Mouse (Mus musculus): ENCODE data around the gene Nrip1. TPM values are rescaled to one million over a fixed set of nuclear protein-coding genes. Genes with fewer than 3 reads are reported as not detected.
"Not testable (repeated sequence)": the region's sequence is repeated elsewhere in the genome, so short reads cannot be mapped to it uniquely, and the experiment has no call there.

Gene Nrip1
- polyA plus RNA-seq, 1 experiment from 2014 or later: 32.1 TPM

- no peaks in the 10 kb centered on the region for H3K9me3 ChIP-seq
- H3K4me1 ChIP-seq: no peaks in the 10 kb centered on the region
- H3K27me3 ChIP-seq: no peaks in the 10 kb centered on the region
- WGBS: 93% methylated on average over 7 of the region's 7 CpGs
- no peaks in the 10 kb centered on the region for H3K36me3 ChIP-seq (replicated peaks)
- ATAC-seq (ENCODE audit: low FRiP score): no peak
- no peak overlapping the region for H3K9ac ChIP-seq
- H3K4me2 ChIP-seq: no peak overlapping the region
- H3K27ac ChIP-seq: no peak overlapping the region
- no peak overlapping the region for H3K4me3 ChIP-seq (replicated peaks)
These were observed 32.7 kb upstream of the Nrip1 start for GRCm38 (mm10) chr16:76406319-76406718.

GRCm38 (mm10) chr16:76403305-76403704, 29.7 kb upstream of the Nrip1 start:
- H3K4me1 ChIP-seq: not testable (repeated sequence)

GRCm38 (mm10) chr16:76396512-76396911, 22.9 kb upstream of the Nrip1 start:
- Histone ChIP-seq H3K36me3 (replicated peaks) (no peaks in the 10 kb centered on the region), H3K9me3 (no peaks in the 10 kb centered on the region), H3K4me1 (no peaks in the 10 kb centered on the region), H3K9ac (no peak overlapping the region), H3K27me3 (peaks cover 22% of the 10 kb centered on the region), H3K4me3 (replicated peaks) (no peak overlapping the region), H3K27ac (no peak overlapping the region), H3K4me2 (no peak overlapping the region)
- 73% methylated on average over 1 of the region's 1 CpGs for WGBS
- no peak for ATAC-seq (ENCODE audit: low FRiP score)

More at GRCm38 (mm10) chr16:76403305-76403704, 29.7 kb upstream of the Nrip1 start:
- not testable (repeated sequence) for H3K36me3 ChIP-seq (replicated peaks); ATAC-seq (ENCODE audit: low FRiP score); H3K27me3 ChIP-seq; H3K4me3 ChIP-seq (replicated peaks); H3K9me3 ChIP-seq; H3K27ac ChIP-seq; H3K4me2 ChIP-seq; H3K9ac ChIP-seq
- 95% methylated on average over 23 of the region's 24 CpGs for WGBS

DNA sequence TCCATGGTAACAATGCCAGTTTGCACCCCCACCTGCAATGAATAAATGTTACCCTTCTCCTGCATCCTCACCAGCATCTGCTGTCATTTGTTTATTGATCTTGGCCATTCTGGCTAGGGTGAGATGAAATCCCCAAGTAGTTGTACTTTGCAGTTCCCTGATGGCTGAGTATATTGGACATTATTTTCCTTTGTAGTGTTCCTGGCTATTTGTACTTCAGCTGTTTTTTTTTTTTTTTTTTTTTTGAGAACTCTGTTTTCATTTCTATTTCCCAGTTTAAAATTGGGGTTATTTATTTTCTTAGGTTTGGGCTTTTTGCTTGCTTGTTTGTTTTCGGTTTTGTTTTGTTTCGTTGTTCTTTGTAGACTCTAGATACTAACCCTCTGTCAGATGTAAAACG, 19.6 kb upstream of the Nrip1 start:
- no peak overlapping the region for H3K4me2 ChIP-seq
- no peak overlapping the region for H3K27ac ChIP-seq
- no peaks in the 10 kb centered on the region for H3K9me3 ChIP-seq
- no peak overlapping the region for H3K4me3 ChIP-seq (replicated peaks)
- no peaks in the 10 kb centered on the region for H3K4me1 ChIP-seq
- H3K27me3 ChIP-seq: peaks cover 31% of the 10 kb centered on the region
- no peaks in the 10 kb centered on the region for H3K36me3 ChIP-seq (replicated peaks)
- H3K9ac ChIP-seq: no peak overlapping the region
- whole genome bisulfite sequencing: 66% methylated on average over 3 of the region's 3 CpGs
- no peak for ATAC-seq (ENCODE audit: low FRiP score)

DNA sequence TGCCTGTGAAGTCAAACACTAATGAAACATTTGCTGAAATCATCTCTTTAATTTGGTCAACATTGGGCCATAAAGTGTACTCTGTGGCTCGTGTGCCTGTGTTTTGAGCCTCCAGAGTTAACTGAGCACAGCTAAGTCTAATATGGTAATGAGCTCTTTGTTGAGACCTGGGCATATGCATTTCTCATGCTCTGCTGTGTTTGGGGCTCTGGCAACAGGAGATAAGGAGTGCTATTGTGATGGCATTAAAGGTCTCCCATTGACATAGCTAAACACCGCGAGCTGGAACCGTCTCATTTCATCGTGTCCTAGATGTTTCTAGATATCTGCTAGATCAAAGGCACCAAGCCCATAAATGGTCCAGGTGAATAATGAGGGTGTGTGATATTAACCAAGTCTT, 12.9 kb upstream of the Nrip1 start:
- Histone ChIP-seq H3K4me3 (replicated peaks) (no peak overlapping the region), H3K9me3 (no peaks in the 10 kb centered on the region), H3K4me2 (no peak overlapping the region), H3K27ac (no peak overlapping the region), H3K27me3 (peaks cover 9% of the 10 kb centered on the region), H3K36me3 (replicated peaks) (no peaks in the 10 kb centered on the region), H3K4me1 (no peaks in the 10 kb centered on the region; the same call in 1 of the 2 replicates), H3K9ac (no peak overlapping the region)
- ATAC-seq (ENCODE audit: low FRiP score): no peak
- 33% methylated on average over 5 of the region's 5 CpGs for WGBS

GRCm38 (mm10) chr16:76386071-76386470, 12.4 kb upstream of the Nrip1 start:
- H3K4me1 ChIP-seq: no peaks in the 10 kb centered on the region; the same call in 1 of the 2 replicates
- H3K4me3 ChIP-seq (replicated peaks): no peak overlapping the region
- H3K36me3 ChIP-seq (replicated peaks): no peaks in the 10 kb centered on the region
- H3K9ac ChIP-seq: no peak overlapping the region
- no peak overlapping the region for H3K27ac ChIP-seq
- no peak overlapping the region for H3K4me2 ChIP-seq
- no peaks in the 10 kb centered on the region for H3K9me3 ChIP-seq
- WGBS: 44% methylated on average over 4 of the region's 4 CpGs
- no peak for ATAC-seq (ENCODE audit: low FRiP score)
- 0 out of 2 replicates have a peak, but pooled peaks cover 6% of the 10 kb centered on the region for H3K27me3 ChIP-seq

DNA sequence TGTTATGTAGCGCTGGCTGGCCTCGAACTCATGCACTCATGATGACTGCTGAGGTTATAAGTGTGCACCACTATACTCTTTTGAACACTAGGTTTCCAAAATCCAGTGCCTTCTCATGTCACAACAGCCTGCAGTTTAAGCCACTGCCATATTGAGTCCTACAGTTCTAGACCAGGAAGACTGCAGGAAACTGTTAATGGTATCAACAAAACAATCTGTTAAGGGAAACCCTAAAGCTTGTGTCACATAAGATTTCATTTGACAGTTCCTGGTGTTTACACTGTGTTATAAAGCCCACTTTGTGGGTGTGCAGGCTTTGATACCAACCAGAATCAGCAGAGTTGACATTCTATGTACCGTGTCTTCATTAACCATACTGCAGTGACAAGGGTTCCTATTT, 3.6 kb upstream of the Nrip1 start:
- Histone ChIP-seq H3K27me3 (0 out of 2 replicates have a peak, but pooled peaks cover 3% of the 10 kb centered on the region), H3K27ac (no peak overlapping the region), H3K9ac (no peak overlapping the region), H3K36me3 (replicated peaks) (no peaks in the 10 kb centered on the region), H3K4me2 (no peak overlapping the region), H3K4me3 (replicated peaks) (no peak overlapping the region), H3K9me3 (no peaks in the 10 kb centered on the region), H3K4me1 (peaks cover 7% of the 10 kb centered on the region; the same call in 1 of the 2 replicates)
- no peak for ATAC-seq (ENCODE audit: low FRiP score)
- whole genome bisulfite sequencing: 94% methylated on average over 3 of the region's 3 CpGs

DNA sequence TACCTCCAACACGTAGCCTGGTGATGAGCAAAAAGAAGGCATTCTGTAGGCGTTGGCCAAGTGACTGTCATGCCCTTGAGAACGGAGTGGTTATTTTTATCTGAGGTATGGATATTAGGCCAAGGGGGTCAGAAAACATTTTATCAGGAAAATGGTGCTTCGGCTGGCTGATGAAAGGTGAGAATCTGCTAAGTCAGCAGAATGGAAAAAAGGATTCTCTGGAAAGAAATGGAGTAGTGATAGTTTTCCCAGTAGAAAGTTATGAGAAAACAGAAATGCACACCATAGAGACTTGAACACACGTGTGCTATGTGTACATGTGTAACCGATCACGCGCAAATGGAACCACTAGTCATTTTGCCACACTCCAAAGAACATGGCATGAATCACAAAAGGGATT, 3.0 kb upstream of the Nrip1 start:
- ATAC-seq (ENCODE audit: low FRiP score): no peak
- H3K27me3 ChIP-seq: 0 out of 2 replicates have a peak, but pooled peaks cover 3% of the 10 kb centered on the region
- WGBS: 94% methylated on average over 8 of the region's 8 CpGs

GRCm38 (mm10) chr16:76372941-76373561, 576 bp downstream of the Nrip1 start:
- peak; percentile 94 for ATAC-seq (ENCODE audit: low FRiP score)
- WGBS: under 1% methylated on average over 69 of the region's 70 CpGs
- H3K27ac ChIP-seq: peak overlapping the region; percentile 98

More for the DNA sequence above, 3.0 kb upstream of the Nrip1 start:
- no peak overlapping the region for H3K27ac ChIP-seq
- peaks cover 7% of the 10 kb centered on the region for H3K4me1 ChIP-seq
- H3K36me3 ChIP-seq (replicated peaks): no peaks in the 10 kb centered on the region
- no peak overlapping the region for H3K4me3 ChIP-seq (replicated peaks)
- H3K4me2 ChIP-seq: no peak overlapping the region
- no peaks in the 10 kb centered on the region for H3K9me3 ChIP-seq
- no peak overlapping the region for H3K9ac ChIP-seq

GRCm38 (mm10) chr16:76372045-76372940, 1.3 kb downstream of the Nrip1 start:
- H3K36me3 ChIP-seq (replicated peaks): no peaks in the 10 kb centered on the region
- peak overlapping the region; percentile 98 for H3K27ac ChIP-seq
- no peaks in the 10 kb centered on the region for H3K9me3 ChIP-seq
- peaks cover 29% of the 10 kb centered on the region for H3K4me1 ChIP-seq
- H3K4me2 ChIP-seq: peak overlapping the region; percentile 67
- peak; percentile 68 for ATAC-seq (ENCODE audit: low FRiP score)
- H3K4me3 ChIP-seq (replicated peaks): peak overlapping the region; percentile 86
- 0 out of 2 replicates have a peak, but pooled peaks cover 3% of the 10 kb centered on the region for H3K27me3 ChIP-seq
- H3K9ac ChIP-seq: peak overlapping the region; percentile 92
- under 1% methylated on average over 63 of the region's 102 CpGs for WGBS

More at GRCm38 (mm10) chr16:76372941-76373561, 576 bp downstream of the Nrip1 start:
- Histone ChIP-seq H3K27me3 (0 out of 2 replicates have a peak, but pooled peaks cover 3% of the 10 kb centered on the region), H3K9me3 (no peaks in the 10 kb centered on the region), H3K4me1 (peaks cover 29% of the 10 kb centered on the region), H3K4me2 (peak overlapping the region; percentile 67), H3K4me3 (replicated peaks) (peak overlapping the region; percentile 86), H3K36me3 (replicated peaks) (no peaks in the 10 kb centered on the region), H3K9ac (peak overlapping the region; percentile 92)

DNA sequence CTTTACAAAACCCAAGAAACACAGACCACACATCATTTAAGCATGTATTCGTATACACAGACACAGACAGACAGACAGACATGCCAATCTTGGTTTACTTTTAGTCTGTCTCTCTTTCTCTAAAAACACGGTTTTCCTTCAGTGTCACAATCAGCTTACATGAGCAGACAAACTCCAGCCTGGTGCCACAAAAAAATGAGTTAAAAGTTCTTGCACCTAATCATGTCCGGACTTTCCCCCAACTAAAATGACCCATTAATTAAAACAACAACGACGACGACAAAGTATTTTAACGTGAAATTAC, 2.1 kb downstream of the Nrip1 start:
- Histone ChIP-seq H3K4me1 (peaks cover 29% of the 10 kb centered on the region), H3K4me2 (peak overlapping the region; percentile 67), H3K27me3 (0 out of 2 replicates have a peak, but pooled peaks cover 3% of the 10 kb centered on the region), H3K9me3 (no peaks in the 10 kb centered on the region), H3K9ac (peak overlapping the region; percentile 92), H3K27ac (no peak overlapping the region; the same call in 1 of the 2 replicates), H3K4me3 (replicated peaks) (peak overlapping the region; percentile 86), H3K36me3 (replicated peaks) (no peaks in the 10 kb centered on the region)
- 2% methylated on average over 7 of the region's 7 CpGs for WGBS
- no peak for ATAC-seq (ENCODE audit: low FRiP score)

Data from forebrain, embryonic 12.5 days (tissue).